Mouse (Mus musculus) liver, adult 10 weeks (tissue): ENCODE results near the gene Opn1sw. TPM values are rescaled to one million over a fixed set of nuclear protein-coding genes. Genes with fewer than 3 reads are reported as not detected.

Experiments
- polyA plus RNA-seq: library from polyadenylated mRNA; stranded (reverse); fragments of 350-450 nt; fragmentation: Illumina TruSeq; extraction: RNeasy Lipid Tissue Mini Kit (QIAGEN cat#74804); gene quantifications from one replicate; pipeline ENCODE4 v1.2.3, GENCODE M21; 2014; ENCODE audit warnings: low read depth, low replicate concordance

Opn1sw gene
- not detected for polyA plus RNA-seq

DNA sequence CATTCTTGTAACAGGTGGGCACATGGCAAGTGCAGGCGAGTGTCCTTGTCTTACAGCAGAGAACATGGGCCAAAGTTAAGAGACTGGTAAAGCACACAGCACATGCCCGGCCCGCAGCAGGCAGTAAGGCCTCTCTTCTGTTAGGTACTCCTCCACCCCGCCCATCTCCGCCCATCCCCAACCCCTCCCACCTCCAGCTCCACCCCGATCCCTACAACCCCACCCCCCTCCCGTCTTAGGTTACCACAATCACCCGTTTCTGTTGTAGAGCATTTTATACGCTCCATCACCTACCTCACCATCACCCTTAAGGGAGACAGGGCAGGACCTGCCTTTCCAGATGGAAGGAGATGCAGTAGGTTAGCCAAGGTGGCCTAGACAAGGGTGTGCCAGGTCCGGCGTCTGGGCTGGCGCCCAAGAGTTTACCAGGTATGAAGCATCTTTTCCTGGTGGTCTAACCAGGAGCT is at the start of gene Opn1sw:
TSS of gene Opn1sw (minus strand) at position 417 of the 467 bp plus-strand sequence.

DNA sequence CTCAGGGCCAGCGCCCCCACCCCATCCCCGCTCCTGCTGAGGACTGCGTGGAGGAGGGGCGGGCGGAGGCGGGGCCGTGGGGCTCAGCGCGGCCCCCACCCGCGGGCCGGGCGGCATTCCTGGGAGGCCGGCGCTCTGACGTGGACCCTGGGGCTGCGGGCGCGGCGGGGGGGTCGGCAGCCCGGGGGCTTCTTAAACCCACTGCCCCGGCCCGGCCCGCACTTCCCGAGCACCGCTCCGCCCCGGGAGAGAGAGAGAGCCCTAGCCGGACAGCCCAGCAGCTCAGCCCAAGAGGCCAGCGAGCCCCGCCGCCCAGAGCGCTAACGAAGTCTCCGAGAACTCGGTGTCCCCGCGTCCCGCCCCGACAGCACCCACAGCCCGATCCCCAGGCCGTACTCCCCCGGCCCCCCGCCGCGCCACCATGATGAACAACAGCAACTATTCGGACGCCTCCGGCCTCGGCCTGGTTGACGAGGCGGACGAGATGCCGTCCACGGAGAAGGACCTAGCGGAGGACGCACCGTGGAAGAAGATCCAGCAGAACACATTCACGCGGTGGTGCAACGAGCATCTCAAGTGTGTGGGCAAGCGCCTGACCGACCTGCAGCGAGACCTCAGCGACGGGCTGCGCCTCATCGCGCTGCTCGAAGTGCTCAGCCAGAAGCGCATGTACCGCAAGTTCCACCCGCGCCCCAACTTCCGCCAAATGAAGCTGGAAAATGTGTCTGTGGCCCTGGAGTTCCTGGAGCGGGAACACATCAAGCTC is 45.0 kb upstream of the Opn1sw start, which contains the start of gene Flnc:
TSS of gene Flnc (plus strand) at position 219 of the 766 bp plus-strand sequence.

DNA sequence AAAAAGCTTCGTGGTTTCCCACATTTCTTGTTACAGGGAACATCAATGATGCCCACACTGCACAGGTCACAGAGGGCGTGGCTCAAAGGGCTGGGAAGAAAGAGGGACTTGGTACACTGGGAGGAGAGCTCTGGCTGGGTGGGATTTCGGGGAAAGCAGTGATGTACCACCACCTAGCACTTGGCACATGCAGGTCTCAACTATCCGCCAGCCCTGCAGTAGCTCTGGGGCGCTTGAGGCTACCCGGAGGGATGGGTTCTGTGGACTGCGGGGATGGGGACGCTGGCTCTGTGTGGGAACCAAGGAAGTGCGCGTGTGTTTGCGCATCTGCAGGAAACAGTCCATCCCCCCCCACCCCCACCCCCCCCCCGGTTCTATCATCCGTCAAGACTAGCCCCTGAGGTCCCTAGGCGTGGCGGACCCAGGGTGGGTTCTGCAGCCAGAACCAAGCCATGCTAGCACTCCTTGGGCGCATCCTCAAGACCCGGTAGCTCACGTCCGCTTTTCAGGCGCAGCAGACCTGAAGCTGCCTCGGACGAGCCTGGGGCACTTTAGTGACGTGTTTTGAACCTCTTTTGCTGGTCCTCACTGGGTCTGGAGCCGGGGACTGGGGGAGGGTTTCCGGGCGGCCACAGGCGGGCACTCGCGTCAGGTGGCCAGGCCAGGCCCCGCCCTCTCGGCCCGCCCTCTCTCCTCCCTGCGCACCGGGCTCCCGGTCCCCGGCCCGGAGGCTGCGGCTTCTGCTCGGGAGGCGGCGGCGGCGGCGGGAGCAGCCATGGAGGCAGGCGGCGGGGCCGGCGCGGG is 7.8 kb upstream of the Opn1sw start, which contains the start of gene Ccdc136:
TSS of gene Ccdc136 (plus strand) at position 400 of the 804 bp plus-strand sequence.

DNA sequence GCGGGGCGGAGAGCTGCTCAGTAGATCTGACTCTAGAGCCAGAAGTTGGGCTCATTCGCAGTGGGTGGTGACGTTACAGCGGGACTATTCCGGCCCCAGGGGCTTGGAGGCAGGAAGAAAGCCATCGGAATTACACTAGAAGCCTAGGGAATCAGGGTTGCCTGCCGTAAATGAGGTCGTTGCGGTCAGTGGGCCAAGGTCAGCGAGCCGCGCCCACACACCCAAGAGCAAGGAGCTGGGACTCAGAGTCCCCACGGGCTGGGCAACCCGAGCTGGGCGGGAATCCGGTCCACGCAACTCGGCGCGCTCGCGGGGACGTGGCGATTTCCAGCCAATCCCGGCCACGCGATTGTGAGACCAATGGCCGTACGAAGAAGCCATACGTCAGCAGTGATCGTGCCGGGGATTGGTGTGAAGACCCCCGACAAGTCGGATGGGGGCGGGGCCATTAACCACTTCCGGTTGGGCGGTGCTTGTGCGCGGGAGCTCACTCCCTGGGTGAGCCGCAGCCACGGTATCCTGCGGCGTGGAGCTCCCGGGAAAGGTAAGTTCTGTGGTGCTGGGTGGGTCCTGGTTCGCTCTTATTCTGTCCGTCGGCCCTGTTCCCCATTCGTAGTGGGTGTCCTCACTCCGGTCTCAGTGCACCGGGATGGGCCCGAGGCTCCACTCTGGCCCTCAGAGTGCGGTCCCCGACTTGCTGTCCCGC is 40.5 kb downstream of the Opn1sw start, which contains the start of gene Calu:
TSS of gene Calu (plus strand) at position 405 of the 706 bp plus-strand sequence.

Other genes with a start within 250 kb of the Opn1sw start
- gene Rbm28, start 223.5 kb downstream of the Opn1sw start, polyA plus RNA-seq = 24.2 TPM
- not detected for gene Prrt4, start 208.9 kb downstream of the Opn1sw start, polyA plus RNA-seq
- gene Impdh1, start 172.1 kb downstream of the Opn1sw start, polyA plus RNA-seq = 0.82 TPM
- gene Hilpda, start 116.0 kb downstream of the Opn1sw start, polyA plus RNA-seq = 2.6 TPM
- not detected for gene Fam71f2, start 108.9 kb downstream of the Opn1sw start, polyA plus RNA-seq
- gene Fam71f1, start 69.3 kb downstream of the Opn1sw start, polyA plus RNA-seq = not detected
- 131 TPM for gene Calu, start 40.4 kb downstream of the Opn1sw start, polyA plus RNA-seq
- 0.45 TPM for gene Ccdc136, start 7.8 kb upstream of the Opn1sw start, polyA plus RNA-seq
- gene Flnc, start 44.8 kb upstream of the Opn1sw start, polyA plus RNA-seq = not detected
- 21.1 TPM for gene Atp6v1f, start 79.2 kb upstream of the Opn1sw start, polyA plus RNA-seq
- gene Atp6v1fnb, start 83.0 kb upstream of the Opn1sw start, polyA plus RNA-seq = not detected
- not detected for gene Kcp, start 119.5 kb upstream of the Opn1sw start, polyA plus RNA-seq
- 5.7 TPM for gene Irf5, start 138.2 kb upstream of the Opn1sw start, polyA plus RNA-seq
- gene Tnpo3, start 221.4 kb upstream of the Opn1sw start, polyA plus RNA-seq = 30.2 TPM